Mouse (Mus musculus) CH12.LX (cell line): ENCODE measurements at regions not wholly inside any gene's neighbourhood (a gene's known extent, or its start where the extent isn't known, plus 50 kb on each side); places are given as distances from the start of the nearest gene placed in this dataset.

Experiments
- DNase-seq: peaks from one replicate; pipeline ENCODE4 v3.0.0-alpha.2; 2013; ENCODE audit errors: extremely low read depth
- H3K27ac ChIP-seq: 2 replicates; pipeline ENCODE4 v1.5.1; 2012; ENCODE audit warnings: low read depth, mild to moderate bottlenecking, control low read depth, moderate library complexity; ENCODE audit not compliant: insufficient read depth
- H3K27me3 ChIP-seq: replicated peaks from 2 replicates; pipeline ENCODE3; 2012; ENCODE audit warnings: inconsistent platforms
- H3K36me3 ChIP-seq, 2 experiments: replicated peaks in 1 of 2; 2 replicates each; pipeline versions ENCODE3 to v1.6.1; 2012; ENCODE audit warnings: inconsistent platforms in 1 of 2, low read length in 1 of 2, mild to moderate bottlenecking in 1 of 2, mixed read lengths in 1 of 2, moderate library complexity in 1 of 2; ENCODE audit not compliant: control insufficient read depth in 1 of 2, insufficient read depth in 1 of 2
- H3K4me1 ChIP-seq, 2 experiments: 2 replicates each; pipeline ENCODE4 v1.6.1; 2012; ENCODE audit warnings: inconsistent platforms in 1 of 2, moderate library complexity in 1 of 2; ENCODE audit not compliant: insufficient read depth in 2 of 2, control insufficient read depth in 1 of 2
- H3K4me2 ChIP-seq: 2 replicates; pipeline ENCODE4 v1.6.1; 2012; ENCODE audit warnings: low read depth, mild to moderate bottlenecking, control low read depth; ENCODE audit not compliant: poor library complexity, insufficient read depth, severe bottlenecking
- H3K4me3 ChIP-seq, 3 experiments: fragments of 150-350 bp in 1 of 3; sonication (generic) in 1 of 3; replicated peaks in 1 of 3; 2 replicates each; pipeline versions ENCODE3 to v1.5.1; 2011 to 2012; ENCODE audit warnings: low read depth in 2 of 3, low read length in 2 of 3, mild to moderate bottlenecking in 2 of 3, moderate library complexity in 2 of 3, control low read depth in 1 of 3, improper control_type of control experiment in 1 of 3, inconsistent platforms in 1 of 3, mixed read lengths in 1 of 3; ENCODE audit not compliant: poor library complexity in 1 of 3
- H3K79me2 ChIP-seq: replicated peaks from 2 replicates; pipeline ENCODE4 v1.6.1; 2012; ENCODE audit warnings: mild to moderate bottlenecking, moderate library complexity; ENCODE audit not compliant: control insufficient read depth, poor library complexity, insufficient read depth, severe bottlenecking; ENCODE audit errors: extremely low read depth
- H3K9ac ChIP-seq: 2 replicates; pipeline ENCODE4 v1.6.1; 2012; ENCODE audit warnings: low read depth, mild to moderate bottlenecking, control low read depth, moderate library complexity; ENCODE audit not compliant: insufficient read depth
- H3K9me3 ChIP-seq: replicated peaks from 2 replicates; pipeline ENCODE3; 2012; ENCODE audit warnings: low read length, inconsistent platforms, mixed read lengths
- BHLHE40 ChIP-seq: IDR thresholded peaks from 2 replicates; pipeline ENCODE4 v1.6.1; 2011; ENCODE audit warnings: mild to moderate bottlenecking, low read depth, low read length, improper control_type of control experiment
- CHD1 ChIP-seq: IDR thresholded peaks from 2 replicates; pipeline ENCODE4 v1.6.1; 2012; ENCODE audit warnings: low read depth, low read length, improper control_type of control experiment, inconsistent platforms
- CTCF ChIP-seq, 2 experiments: IDR thresholded peaks in 1 of 2; conservative IDR thresholded peaks in 1 of 2; 2 replicates each; pipeline ENCODE4 v1.5.1; 2011 to 2012; ENCODE audit warnings: low read depth in 2 of 2, low read length in 2 of 2, improper control_type of control experiment in 1 of 2, inconsistent platforms in 1 of 2, mild to moderate bottlenecking in 1 of 2, moderate library complexity in 1 of 2
- E2F4 ChIP-seq: IDR thresholded peaks from 2 replicates; pipeline ENCODE4 v1.6.1; 2011; ENCODE audit warnings: low read depth, low read length, improper control_type of control experiment; ENCODE audit not compliant: insufficient replicate concordance
- HCFC1 ChIP-seq: IDR thresholded peaks from 2 replicates; pipeline ENCODE4 v1.6.1; 2012; ENCODE audit warnings: low read depth, mild to moderate bottlenecking, inconsistent platforms, low read length, improper control_type of control experiment
- IRF4 ChIP-seq: IDR thresholded peaks from 2 replicates; pipeline ENCODE4 v1.6.1; 2014; ENCODE audit warnings: low read depth, mild to moderate bottlenecking, inconsistent platforms, low read length, improper control_type of control experiment
- JUN ChIP-seq: IDR thresholded peaks from 2 replicates; pipeline ENCODE4 v1.6.1; 2011; ENCODE audit warnings: low read depth, mild to moderate bottlenecking, low read length, improper control_type of control experiment, moderate library complexity; ENCODE audit not compliant: insufficient read depth
- JUND ChIP-seq: conservative IDR thresholded peaks from 2 replicates; pipeline ENCODE4 v1.6.1; 2011; ENCODE audit warnings: low read depth, low read length, improper control_type of control experiment
- KAT2A ChIP-seq: IDR thresholded peaks from 2 replicates; pipeline ENCODE4 v1.6.1; 2012; ENCODE audit warnings: low read length, improper control_type of control experiment, inconsistent platforms; ENCODE audit not compliant: insufficient replicate concordance
- MAFK ChIP-seq: IDR thresholded peaks from 2 replicates; pipeline ENCODE4 v1.6.1; 2011; ENCODE audit warnings: low read length, improper control_type of control experiment; ENCODE audit not compliant: insufficient replicate concordance
- MAX ChIP-seq: IDR thresholded peaks from 2 replicates; pipeline ENCODE4 v1.6.1; 2011; ENCODE audit warnings: low read length, improper control_type of control experiment
- MYC ChIP-seq: IDR thresholded peaks from 2 replicates; pipeline ENCODE4 v1.6.1; 2011; ENCODE audit warnings: low read depth, mild to moderate bottlenecking, improper control_type of control experiment, low read length
- NELFE ChIP-seq: IDR thresholded peaks from 2 replicates; pipeline ENCODE4 v1.6.1; 2011; ENCODE audit warnings: low read depth, low read length, improper control_type of control experiment
- PAX5 ChIP-seq: IDR thresholded peaks from 2 replicates; pipeline ENCODE4 v1.6.1; 2012; ENCODE audit warnings: low read length, inconsistent platforms, mixed read lengths
- POLR2A ChIP-seq: IDR thresholded peaks from 2 replicates; pipeline ENCODE4 v1.6.1; 2011; ENCODE audit warnings: low read depth, mild to moderate bottlenecking, improper control_type of control experiment, low read length
- POLR2AphosphoS2 ChIP-seq: IDR thresholded peaks from 2 replicates; pipeline ENCODE4 v1.6.1; 2011; ENCODE audit warnings: low read depth, low read length, improper control_type of control experiment
- RAD21 ChIP-seq: IDR thresholded peaks from 2 replicates; pipeline ENCODE4 v1.6.1; 2011; ENCODE audit warnings: low read depth, mild to moderate bottlenecking, low read length, improper control_type of control experiment, moderate library complexity
- RCOR1 ChIP-seq: conservative IDR thresholded peaks from 2 replicates; pipeline ENCODE4 v1.6.1; 2012; ENCODE audit warnings: low read depth, mild to moderate bottlenecking, inconsistent platforms, low read length, improper control_type of control experiment
- SMC3 ChIP-seq: IDR thresholded peaks from 2 replicates; pipeline ENCODE4 v1.6.1; 2011; ENCODE audit warnings: low read depth, low read length, improper control_type of control experiment
- TBP ChIP-seq: conservative IDR thresholded peaks from 2 replicates; pipeline ENCODE4 v1.6.1; 2011; ENCODE audit warnings: low read depth, low read length, improper control_type of control experiment
- TCF12 ChIP-seq: IDR thresholded peaks from 2 replicates; pipeline ENCODE4 v1.6.1; 2014; ENCODE audit warnings: low read depth, mild to moderate bottlenecking, inconsistent platforms, low read length, improper control_type of control experiment
- UBTF ChIP-seq: IDR thresholded peaks from 2 replicates; pipeline ENCODE4 v1.6.1; 2012; ENCODE audit warnings: low read depth, mild to moderate bottlenecking, inconsistent platforms, low read length, improper control_type of control experiment, moderate library complexity
- ZC3H11A ChIP-seq: IDR thresholded peaks from 2 replicates; pipeline ENCODE4 v1.6.1; 2012; ENCODE audit warnings: low read depth, mild to moderate bottlenecking, inconsistent platforms, low read length, improper control_type of control experiment
- ZKSCAN1 ChIP-seq: IDR thresholded peaks from 2 replicates; pipeline ENCODE4 v1.6.1; 2012; ENCODE audit warnings: low read depth, inconsistent platforms, low read length, improper control_type of control experiment, borderline replicate concordance
- dilution Hi-C: fragments of 300-500 bp; cut with MboI; formaldehyde crosslinking; loops from 2 replicates; pipeline ENCODE4 v1.14.3; 2020; ENCODE audit warnings: low sequenced_read_pairs; ENCODE audit not compliant: extremely low pct_unique_long_range_greater_than_20kb, extremely low pct_ligation_motif_present
- in situ Hi-C: fragments of 300-500 bp; cut with MboI; formaldehyde crosslinking; loops from 3 replicates; pipeline ENCODE4 v1.14.3; 2019; ENCODE audit warnings: low sequenced_read_pairs, low pct_ligation_motif_present, low pct_unique_long_range_greater_than_20kb, mixed read lengths

- Histone ChIP-seq H3K79me2 (no peaks in the 10 kb centered on the region), H3K4me3 (no peak overlapping the region), H3K27ac (no peak overlapping the region), H3K4me1 (no peaks in the 10 kb centered on the region), H3K9me3 (peaks cover 56% of the 10 kb centered on the region), H3K4me2 (no peak overlapping the region), H3K36me3 (no peaks in the 10 kb centered on the region), H3K27me3 (no peaks in the 10 kb centered on the region), H3K9ac (no peak overlapping the region)
- in situ Hi-C loops (no loop called here), dilution Hi-C loops (no loop called here)
- TF ChIP-seq BHLHE40 (no peak), MAFK (no peak), KAT2A (no peak), POLR2A (no peak), MYC (no peak), RAD21 (no peak), SMC3 (no peak), IRF4 (no peak), UBTF (no peak), HCFC1 (no peak), JUND (no peak), NELFE (no peak), MAX (no peak), ZKSCAN1 (no peak), TCF12 (no peak)
- no peak for DNase-seq
These were observed 669.2 kb upstream of the Tenm2 start for GRCm38 (mm10) chr11:37904991-37905390.

- TF ChIP-seq MAX (no peak), CHD1 (no peak), CTCF (conservative IDR thresholded peaks at IDR 0.05 in 1 of 2, IDR thresholded peaks at IDR 0.05 in 1 of 2; ENCODE audit: low read depth in 2 of 2, low read length in 2 of 2) (no peak), SMC3 (no peak), IRF4 (no peak), POLR2AphosphoS2 (no peak), NELFE (no peak), PAX5 (no peak), UBTF (no peak), RAD21 (no peak), RCOR1 (no peak), TBP (no peak), E2F4 (no peak), JUND (no peak), ZC3H11A (no peak), BHLHE40 (no peak), JUN (no peak), POLR2A (no peak)
- Histone ChIP-seq H3K4me2 (no peak overlapping the region), H3K4me3 (no peak overlapping the region), H3K27me3 (no peaks in the 10 kb centered on the region), H3K9ac (no peak overlapping the region), H3K79me2 (no peaks in the 10 kb centered on the region), H3K4me1 (no peaks in the 10 kb centered on the region), H3K9me3 (peaks cover 52% of the 10 kb centered on the region), H3K27ac (no peak overlapping the region), H3K36me3 (no peaks in the 10 kb centered on the region)
- dilution Hi-C loops = no loop called here
- in situ Hi-C loops = no loop called here
- no peak for DNase-seq
These were observed 661.9 kb upstream of the Tenm2 start for GRCm38 (mm10) chr11:37897713-37898112.
